20 mouse cellular contexts compared by ENCODE assay signal in the genomic region with DNA sequence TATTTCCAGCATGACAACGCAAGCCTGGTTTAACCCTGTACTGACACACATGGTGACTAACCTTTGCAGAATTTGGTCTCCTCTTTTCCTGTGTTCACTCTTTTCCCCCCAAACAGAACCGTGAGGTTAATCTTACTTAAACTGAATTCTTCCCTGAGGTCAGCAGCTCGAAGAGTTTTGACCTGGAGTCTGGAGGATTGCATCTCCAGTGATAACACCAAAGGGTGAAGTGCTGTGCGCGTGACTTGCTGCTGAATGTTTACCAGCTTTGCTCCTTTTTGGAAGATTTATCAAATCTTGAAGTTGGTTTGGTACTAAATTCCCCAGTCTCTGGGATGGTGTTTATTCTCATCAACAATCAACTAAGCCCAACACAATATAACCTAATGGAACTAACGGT. TPM values are rescaled to one million over a fixed set of nuclear protein-coding genes. Genes with fewer than 3 reads are reported as not detected.
"Had no signal": no experiment of that assay in that cellular context is flagged by ENCODE, and none has a peak within 500 bp of the region (broad histone marks: within the 10 kb centered on the region; RNA-seq: fewer than 3 reads in every experiment).

No protein-coding gene starts in this region.

- H3K27me3 ChIP-seq: intestine, embryonic 15.5 days; kidney, embryonic 15.5 days; limb, embryonic 15.5 days; midbrain, embryonic 12.5 days; stomach, embryonic 15.5 days had no signal

- H3K4me3 ChIP-seq: intestine, embryonic 15.5 days; kidney, embryonic 15.5 days; left cerebral cortex, adult 2 months; limb, embryonic 15.5 days; midbrain, embryonic 12.5 days; stomach, embryonic 15.5 days had no signal

- H3K36me3 ChIP-seq: intestine, embryonic 15.5 days; stomach, embryonic 15.5 days had no signal

- H3K4me2 ChIP-seq: intestine, embryonic 15.5 days; kidney, embryonic 15.5 days; limb, embryonic 15.5 days; lung, embryonic 14.5 days; midbrain, embryonic 12.5 days; stomach, embryonic 15.5 days had no signal

- H3K27ac ChIP-seq: intestine, embryonic 15.5 days; kidney, embryonic 15.5 days; left cerebral cortex, adult 2 months; limb, embryonic 15.5 days; midbrain, embryonic 12.5 days; stomach, embryonic 15.5 days had no signal

- H3K9me3 ChIP-seq: intestine, embryonic 15.5 days; kidney, embryonic 15.5 days; limb, embryonic 15.5 days; midbrain, embryonic 12.5 days; stomach, embryonic 15.5 days had no signal

- H3K4me1 ChIP-seq: limb, embryonic 15.5 days had no signal

- DNase-seq: kidney, adult 18-20 months; kidney, postnatal 25 days; lung, embryonic 14.5 days; lung, postnatal 10 days; right cerebral cortex, postnatal 14 days; thymus, adult 2 months; thymus, postnatal 25 days had no signal

- ATAC-seq: midbrain, embryonic 16.5 days had no signal

- H3K9ac ChIP-seq: intestine, embryonic 15.5 days; kidney, embryonic 15.5 days; limb, embryonic 15.5 days; lung, embryonic 14.5 days; midbrain, embryonic 12.5 days; stomach, embryonic 15.5 days had no signal

RNA-seq across cellular contexts. Expression of a gene that starts 39.0 kb away (rescaled TPM):
- total RNA-seq: layer of hippocampus, postnatal 25 days; left cerebral cortex, adult 2 months; left cerebral cortex, postnatal 14 days; megakaryocyte-erythroid progenitor cell, adult 5-6 weeks had no signal
- polyA plus RNA-seq: intestine, embryonic 15.5 days; kidney, embryonic 15.5 days; limb, embryonic 11.5 days; lung, embryonic 14.5 days; midbrain, embryonic 12.5 days; neural tube, embryonic 14.5 days; testis, adult 2 months had no signal
